ENCODE assay signal across 19 mouse cellular contexts in the genomic region with DNA sequence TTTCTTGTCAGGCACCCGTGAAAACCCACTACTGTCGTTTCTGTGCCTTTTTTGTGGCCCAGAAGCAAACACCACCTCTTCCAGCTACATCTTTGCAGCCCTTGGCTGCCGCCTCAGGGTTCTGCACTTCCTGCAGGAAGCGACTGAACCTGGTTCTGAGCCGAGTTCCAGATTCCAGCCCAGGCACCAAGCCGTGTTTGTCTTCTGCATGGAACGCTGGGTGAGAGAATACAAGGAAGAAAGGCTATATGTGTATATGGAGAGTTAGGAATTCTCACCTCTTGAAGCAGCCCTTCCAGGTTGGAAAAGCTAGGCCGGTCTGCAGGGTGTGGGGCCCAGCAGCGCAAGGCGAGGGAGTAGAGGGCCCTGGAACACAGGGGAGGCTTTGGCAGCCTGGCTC. TPM values are rescaled to one million over a fixed set of nuclear protein-coding genes. Genes with fewer than 3 reads are reported as not detected.
DNase-seq lines count a peak whose midpoint lies in the region; ATAC-seq and TF ChIP-seq lines count a peak whose summit lies in the region.
"Had no signal": no experiment of that assay in that cellular context is flagged by ENCODE, and none has a peak within 500 bp of the region (broad histone marks: within the 10 kb centered on the region; RNA-seq: fewer than 3 reads in every experiment).

No protein-coding gene starts in this region.

- peaks cover 28% of the 10 kb centered on the region for H3K36me3 ChIP-seq in heart, embryonic 10.5 days
- peaks cover 52% of the 10 kb centered on the region for H3K36me3 ChIP-seq in E14TG2a.4 (ENCODE audit: insufficient read depth, low read length)
- H3K36me3 ChIP-seq in liver, embryonic 13.5 days, result peaks cover 29% of the 10 kb centered on the region
- peaks cover 16% of the 10 kb centered on the region for H3K36me3 ChIP-seq in lung, postnatal 0 days (ENCODE audit: insufficient read depth, low read length)

- peaks cover 31% of the 10 kb centered on the region for H3K4me1 ChIP-seq in heart, embryonic 10.5 days
- H3K4me1 ChIP-seq in E14TG2a.4 (replicated peaks; ENCODE audit: low read depth, low read length), result peaks cover 74% of the 10 kb centered on the region
- H3K4me1 ChIP-seq in brown adipose tissue, adult 24 weeks (ENCODE audit: control insufficient read depth, insufficient read depth, insufficient read length, low read length), result peaks cover 5% of the 10 kb centered on the region
- H3K4me1 ChIP-seq in liver, embryonic 13.5 days (replicated peaks), result peaks cover 70% of the 10 kb centered on the region
- 0 out of 2 replicates have a peak, but pooled peaks cover 3% of the 10 kb centered on the region for H3K4me1 ChIP-seq in lung, postnatal 0 days (ENCODE audit: insufficient read depth, low read depth, low read length)

- no peak overlapping the region for H3K4me3 ChIP-seq in heart, embryonic 10.5 days
- H3K4me3 ChIP-seq in E14TG2a.4 (replicated peaks; ENCODE audit: low read length), result peak overlapping the region; percentile 45
- no peak overlapping the region for H3K4me3 ChIP-seq in brown adipose tissue, adult 24 weeks (ENCODE audit: insufficient read depth, low read depth, low read length)
- peak overlapping the region; percentile 35 for H3K4me3 ChIP-seq in liver, embryonic 13.5 days (replicated peaks)
- no peak overlapping the region for H3K4me3 ChIP-seq in lung, postnatal 0 days (ENCODE audit: low read depth, low read length)
- H3K4me3 ChIP-seq: layer of hippocampus, adult 2 months; limb, embryonic 15.5 days; myocyte had no signal

- H3K9ac ChIP-seq in liver, embryonic 13.5 days, result peak overlapping the region; percentile 70
- H3K9ac ChIP-seq in lung, postnatal 0 days (replicated peaks; ENCODE audit: low read depth), result no peak overlapping the region
- H3K9ac ChIP-seq: hindbrain, embryonic 14.5 days; limb, embryonic 15.5 days had no signal

- peaks cover 34% of the 10 kb centered on the region for H3K27me3 ChIP-seq in heart, embryonic 10.5 days (ENCODE audit: insufficient read depth, poor library complexity, severe bottlenecking)
- H3K27me3 ChIP-seq in E14TG2a.4 (ENCODE audit: insufficient read depth, low read length), result peaks cover 27% of the 10 kb centered on the region
- H3K27me3 ChIP-seq in liver, embryonic 13.5 days, result peaks cover 21% of the 10 kb centered on the region
- H3K27me3 ChIP-seq in lung, postnatal 0 days (replicated peaks; ENCODE audit: insufficient read depth, low read length), result no peaks in the 10 kb centered on the region

- TF ChIP-seq CTCF in E14TG2a.4 (conservative IDR thresholded peaks at IDR 0.05; ENCODE audit: low read length), result no peak
- no peak for TF ChIP-seq CTCF in lung, postnatal 0 days (IDR thresholded peaks at IDR 0.05)

- peak overlapping the region; percentile 56 for H3K27ac ChIP-seq in heart, embryonic 10.5 days
- peak overlapping the region; percentile 73 for H3K27ac ChIP-seq in brown adipose tissue, adult 24 weeks (replicated peaks; ENCODE audit: low read depth, low read length)
- H3K27ac ChIP-seq in liver, embryonic 13.5 days, result peak overlapping the region; percentile 99
- H3K27ac ChIP-seq in lung, postnatal 0 days (ENCODE audit: low read length), result no peak overlapping the region
- H3K27ac ChIP-seq: hindbrain, embryonic 14.5 days; kidney, postnatal 0 days; layer of hippocampus, adult 2 months; limb, embryonic 15.5 days had no signal

- intact Hi-C loops in heart, postnatal 25 days (cut with DNase I), result loop anchor here (2.0 kb wide), 1 partner anchor 22 kb away; no protein-coding TSS in a partner anchor

- no peak for DNase-seq in heart, embryonic 10.5 days (ENCODE audit: low spot score)
- DNase-seq in heart, postnatal 25 days (ENCODE audit: low spot score), result no peak
- no peak for DNase-seq in liver, embryonic 13.5 days
- no peak for DNase-seq in cerebellum, adult 9-10 months
- DNase-seq in lung, postnatal 0 days (ENCODE audit: low spot score), result no peak
- DNase-seq: adrenal gland, adult 8-10 months had no signal

- TF ChIP-seq EP300 in lung, postnatal 0 days (IDR thresholded peaks at IDR 0.05), result no peak

- 82% methylated on average over 10 of the region's 10 CpGs for WGBS in heart, embryonic 10.5 days
- WGBS in liver, embryonic 13.5 days (ENCODE audit: insufficient replicate concordance), result 54% methylated on average over 10 of the region's 10 CpGs
- 71% methylated on average over 10 of the region's 10 CpGs for WGBS in lung, postnatal 0 days

- H3K9me3 ChIP-seq in heart, embryonic 10.5 days, result no peaks in the 10 kb centered on the region
- no peaks in the 10 kb centered on the region for H3K9me3 ChIP-seq in E14TG2a.4 (ENCODE audit: low read length)
- no peaks in the 10 kb centered on the region for H3K9me3 ChIP-seq in liver, embryonic 13.5 days (replicated peaks)
- H3K9me3 ChIP-seq in lung, postnatal 0 days (ENCODE audit: low read length), result no peaks in the 10 kb centered on the region
- H3K9me3 ChIP-seq: limb, embryonic 15.5 days had no signal

- ATAC-seq in liver, embryonic 13.5 days (ENCODE audit: low read depth), result no peak
- no peak for ATAC-seq in lung, postnatal 0 days

- peak overlapping the region; percentile 61 for H3K4me2 ChIP-seq in liver, embryonic 13.5 days
- no peak overlapping the region for H3K4me2 ChIP-seq in lung, postnatal 0 days (replicated peaks; ENCODE audit: low read depth, low read length)
- H3K4me2 ChIP-seq: hindbrain, embryonic 14.5 days had no signal

RNA-seq across cellular contexts. Expression of a gene that starts 3.9 kb away (rescaled TPM):
- polyA plus RNA-seq in heart, embryonic 10.5 days (2016; fragmentation: Nextera tagmentation; extraction: Ambion mirVana), result 0.28 and 1.2 TPM in 2 replicates
- total RNA-seq in heart, postnatal 25 days (2021), result under 1 TPM in 1 of 2 experiments, not detected in 1; 0.14 TPM
- polyA plus RNA-seq in brown adipose tissue, adult 24 weeks (2012; ENCODE audit: insufficient read depth, insufficient read length, missing spikeins), result not detected in 2 replicates
- 0.76 and 1.5 TPM in 2 replicates for polyA plus RNA-seq in liver, embryonic 13.5 days (2015; fragmentation: Nextera tagmentation; extraction: Ambion mirVana)
- 6.1 and 7.6 TPM in 2 replicates for polyA plus RNA-seq in lung, postnatal 0 days (2015; fragmentation: Nextera tagmentation; extraction: Ambion mirVana)
- total RNA-seq: granulocyte monocyte progenitor cell, adult 5-6 weeks; layer of hippocampus, adult 2 months had no signal
- polyA plus RNA-seq: C2C12; hindbrain, embryonic 14.5 days; myocyte had no signal

RNA-seq across cellular contexts. Expression of a gene that starts 8.5 kb away (rescaled TPM):
- polyA plus RNA-seq in heart, embryonic 10.5 days (2016; fragmentation: Nextera tagmentation; extraction: Ambion mirVana), result 72.7 and 74.5 TPM in 2 replicates
- 10 to 100 TPM; 24.4 to 24.9 TPM for total RNA-seq in heart, postnatal 25 days (2021)
- 18.7 TPM in 2 replicates for polyA plus RNA-seq in brown adipose tissue, adult 24 weeks (2012; ENCODE audit: insufficient read depth, insufficient read length, missing spikeins)
- 28.0 and 29.9 TPM in 2 replicates for polyA plus RNA-seq in liver, embryonic 13.5 days (2015; fragmentation: Nextera tagmentation; extraction: Ambion mirVana)
- 107 and 114 TPM in 2 replicates for polyA plus RNA-seq in lung, postnatal 0 days (2015; fragmentation: Nextera tagmentation; extraction: Ambion mirVana)

RNA-seq across cellular contexts. Expression of a gene that starts 16.4 kb away (rescaled TPM):
- polyA plus RNA-seq in heart, embryonic 10.5 days (2016; fragmentation: Nextera tagmentation; extraction: Ambion mirVana), result 294 and 327 TPM in 2 replicates
- 100 to 1,000 TPM; 186 to 199 TPM for total RNA-seq in heart, postnatal 25 days (2021)
- 206 and 248 TPM in 2 replicates for polyA plus RNA-seq in brown adipose tissue, adult 24 weeks (2012; ENCODE audit: insufficient read depth, insufficient read length, missing spikeins)
- 321 and 345 TPM in 2 replicates for polyA plus RNA-seq in liver, embryonic 13.5 days (2015; fragmentation: Nextera tagmentation; extraction: Ambion mirVana)
- polyA plus RNA-seq in lung, postnatal 0 days (2015; fragmentation: Nextera tagmentation; extraction: Ambion mirVana), result 365 and 395 TPM in 2 replicates

RNA-seq across cellular contexts. Expression of a gene that starts 17.1 kb away (rescaled TPM):
- polyA plus RNA-seq in heart, embryonic 10.5 days (2016; fragmentation: Nextera tagmentation; extraction: Ambion mirVana), result 1.3 and 3.7 TPM in 2 replicates
- total RNA-seq in heart, postnatal 25 days (2021), result 1 to 10 TPM; 4.4 to 5.4 TPM
- polyA plus RNA-seq in brown adipose tissue, adult 24 weeks (2012; ENCODE audit: insufficient read depth, insufficient read length, missing spikeins), result 1.8 and 2.7 TPM in 2 replicates
- 0.68 and 0.75 TPM in 2 replicates for polyA plus RNA-seq in liver, embryonic 13.5 days (2015; fragmentation: Nextera tagmentation; extraction: Ambion mirVana)
- polyA plus RNA-seq in lung, postnatal 0 days (2015; fragmentation: Nextera tagmentation; extraction: Ambion mirVana), result 2.9 and 3.9 TPM in 2 replicates

RNA-seq across cellular contexts. Expression of a gene that starts 23.1 kb away (rescaled TPM):
- not detected in 2 replicates for polyA plus RNA-seq in heart, embryonic 10.5 days (2016; fragmentation: Nextera tagmentation; extraction: Ambion mirVana)
- total RNA-seq in heart, postnatal 25 days (2021), result not detected
- polyA plus RNA-seq in brown adipose tissue, adult 24 weeks (2012; ENCODE audit: insufficient read depth, insufficient read length, missing spikeins), result not detected in 2 replicates
- polyA plus RNA-seq in liver, embryonic 13.5 days (2015; fragmentation: Nextera tagmentation; extraction: Ambion mirVana), result not detected in 2 replicates
- polyA plus RNA-seq in lung, postnatal 0 days (2015; fragmentation: Nextera tagmentation; extraction: Ambion mirVana), result not detected in 2 replicates
- total RNA-seq: adrenal gland, adult 8-10 months; ES-E14; granulocyte monocyte progenitor cell, adult 5-6 weeks; layer of hippocampus, adult 2 months had no signal
- polyA plus RNA-seq: C2C12; cerebellum, adult 2 months; frontal cortex, adult 2 months; hindbrain, embryonic 14.5 days; intestine, embryonic 16.5 days; kidney, postnatal 0 days; myocyte had no signal

Comparison
In these comparisons a context has a peak if more than half of its experiments do, and no peak if none do; other contexts are left out.
1. H3K4me3 ChIP-seq: peak in E14TG2a.4 (single experiment) and liver, embryonic 13.5 days (single experiment); none in heart, embryonic 10.5 days (single experiment), brown adipose tissue, adult 24 weeks (single experiment) and lung, postnatal 0 days (single experiment).